Mouse (Mus musculus): ENCODE data around the gene Gm12794. TPM values are rescaled to one million over a fixed set of nuclear protein-coding genes. Genes with fewer than 3 reads are reported as not detected.

The Gm12794 gene
- polyA plus RNA-seq, 1 experiment from 2014 or later, result not detected

Other genes starting within 250 kb of the Gm12794 start
- gene Lepr, start 223.0 kb upstream of the Gm12794 start, polyA plus RNA-seq (2014; fragmentation: Nextera tagmentation; extraction: Ambion mirVana), result 1.3 TPM in 2 replicates
- gene B020004J07Rik, start 96.4 kb upstream of the Gm12794 start, polyA plus RNA-seq (2014; fragmentation: Nextera tagmentation; extraction: Ambion mirVana), result not detected in 2 replicates
- gene C130073F10Rik, start 46.6 kb upstream of the Gm12794 start, polyA plus RNA-seq (2014; fragmentation: Nextera tagmentation; extraction: Ambion mirVana), result not detected in 2 replicates
- not detected in 2 replicates for gene Gm12800, start 31.3 kb upstream of the Gm12794 start, polyA plus RNA-seq (2014; fragmentation: Nextera tagmentation; extraction: Ambion mirVana)
- not detected in 2 replicates for gene Gm12790, start 40.6 kb downstream of the Gm12794 start, polyA plus RNA-seq (2014; fragmentation: Nextera tagmentation; extraction: Ambion mirVana)
- gene Gm12789, start 46.2 kb downstream of the Gm12794 start, polyA plus RNA-seq (2014; fragmentation: Nextera tagmentation; extraction: Ambion mirVana), result not detected in 2 replicates
- 29.2 and 30.5 TPM in 2 replicates for gene Pde4b, start 147.1 kb downstream of the Gm12794 start, polyA plus RNA-seq (2014; fragmentation: Nextera tagmentation; extraction: Ambion mirVana)

Measured in heart, embryonic 14.5 days (tissue).